Mouse (Mus musculus) bone marrow macrophage, adult 2 months (primary cell): ENCODE measurements around the gene Fosb.

Experiments
- CTCF ChIP-seq: IDR thresholded peaks from 2 replicates; pipeline ENCODE4 v1.5.1; 2012; ENCODE audit warnings: low read depth, mild to moderate bottlenecking, low read length, moderate library complexity
- POLR2A ChIP-seq: IDR thresholded peaks from 2 replicates; pipeline ENCODE4 v1.6.1; 2012; ENCODE audit warnings: mild to moderate bottlenecking, low read depth, low read length, borderline replicate concordance

GRCm38 (mm10) chr7:19331910-19332309 is 22.1 kb upstream of the Fosb start:
- TF ChIP-seq CTCF (no peak), POLR2A (no peak)
